Mouse (Mus musculus) small intestine, adult 2 months (tissue): Measurements from ENCODE around the gene Phlpp2.

Experiments used
- CTCF ChIP-seq: fragments of 200-500 bp; IDR thresholded peaks from 2 replicates; pipeline ENCODE4 v1.5.1; 2012; ENCODE audit warnings: low read depth, mild to moderate bottlenecking, control low read depth, inconsistent platforms, low read length, moderate library complexity, mixed read lengths; ENCODE audit not compliant: insufficient replicate concordance, insufficient read length; ENCODE audit errors: extremely low read depth
- POLR2A ChIP-seq: fragments of 200-500 bp; IDR thresholded peaks from 2 replicates; pipeline ENCODE4 v1.6.1; 2012; ENCODE audit warnings: low read depth, mild to moderate bottlenecking, control low read depth, inconsistent platforms, low read length, moderate library complexity

DNA sequence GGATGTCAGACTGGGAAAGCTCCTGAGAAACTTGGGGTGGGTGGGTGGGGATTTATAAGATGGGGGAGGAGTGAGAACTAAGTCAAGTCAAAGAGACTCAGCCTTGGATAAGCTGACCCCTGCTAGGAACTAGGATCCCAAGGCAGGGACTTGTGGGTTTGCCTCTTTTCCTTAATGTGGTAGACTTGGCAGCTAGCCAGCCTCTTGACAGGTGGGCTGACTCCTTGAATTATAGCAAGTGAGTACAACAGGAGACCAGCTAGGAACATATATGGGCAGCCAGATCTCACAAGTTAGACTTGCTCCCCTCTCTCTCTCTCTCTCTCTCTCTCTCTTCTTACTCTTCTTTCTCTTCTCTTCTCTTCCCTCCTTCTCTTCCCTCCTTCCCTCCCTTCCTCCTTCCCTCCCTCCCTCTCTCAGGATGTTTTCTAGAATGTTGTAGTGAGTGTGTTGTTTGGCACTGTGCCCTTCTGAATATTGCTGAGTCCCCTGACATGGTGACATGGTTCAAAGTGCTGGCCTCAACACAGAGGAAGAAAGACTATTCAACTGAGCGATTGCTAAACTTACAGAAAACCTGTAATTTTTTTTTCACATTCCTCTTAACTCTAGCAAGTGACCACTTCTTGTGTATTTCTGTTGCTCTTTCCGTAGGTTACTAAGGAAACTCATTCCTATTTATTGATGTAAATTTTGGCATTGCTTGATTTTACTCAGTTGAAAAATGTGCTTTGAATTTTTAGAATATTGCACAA lies 73.4 kb downstream of the Phlpp2 start:
- TF ChIP-seq CTCF, result no peak
- no peak for TF ChIP-seq POLR2A
